Mouse (Mus musculus) neutrophil, adult 65 days (primary cell): ENCODE data around the gene Cfap157. TPM values are rescaled to one million over a fixed set of nuclear protein-coding genes. Genes with fewer than 3 reads are reported as not detected.

Experiments
- total RNA-seq: library from RNA; stranded (reverse); gene quantifications from 2 replicates; pipeline ENCODE4 v1.2.4, GENCODE M21; 2023

Gene Cfap157
- not detected in 2 replicates for total RNA-seq

GRCm38 (mm10) chr2:32784048-32784681, at the start of gene Cfap157:
Gene Cfap157, minus strand, starts transcription at chr2:32784428.

GRCm38 (mm10) chr2:32775359-32776074, 8.7 kb downstream of the Cfap157 start, which contains the start of the genes Ttc16 and Ptrh1:
Gene Ttc16, minus strand, starts transcription at chr2:32775633.
Gene Ptrh1, plus strand, starts transcription at chr2:32775786.

GRCm38 (mm10) chr2:32757056-32757845, 27.0 kb downstream of the Cfap157 start, which contains the start of gene Tor2a:
Gene Tor2a, plus strand, starts transcription at chr2:32757234.

GRCm38 (mm10) chr2:32740916-32741272, 43.3 kb downstream of the Cfap157 start, which contains the start of gene 6330409D20Rik:
Gene 6330409D20Rik, minus strand, starts transcription at chr2:32741016.

Other genes with a start within 250 kb of the Cfap157 start
- 16.6 and 20.7 TPM in 2 replicates for gene Fam102a, start 249.1 kb downstream of the Cfap157 start, total RNA-seq
- 45.4 and 46.0 TPM in 2 replicates for gene Dpm2, start 213.6 kb downstream of the Cfap157 start, total RNA-seq
- gene Pip5kl1, start 209.6 kb downstream of the Cfap157 start, total RNA-seq: 0.51 TPM in 1 of 2 replicates, not detected in the other
- not detected in 2 replicates for gene 9430097D07Rik, start 208.7 kb downstream of the Cfap157 start, total RNA-seq
- gene St6galnac4, start 197.3 kb downstream of the Cfap157 start, total RNA-seq: 17.9 and 21.5 TPM in 2 replicates
- gene St6galnac6, start 184.7 kb downstream of the Cfap157 start, total RNA-seq: 9.5 and 12.8 TPM in 2 replicates
- gene Ak1, start 162.7 kb downstream of the Cfap157 start, total RNA-seq: 0.60 TPM in 1 of 2 replicates, not detected in the other
- 5.4 and 6.0 TPM in 2 replicates for gene Eng, start 137.8 kb downstream of the Cfap157 start, total RNA-seq
- 3.9 and 6.7 TPM in 2 replicates for gene Fpgs, start 80.3 kb downstream of the Cfap157 start, total RNA-seq
- 186 and 243 TPM in 2 replicates for gene Cdk9, start 71.4 kb downstream of the Cfap157 start, total RNA-seq
- gene Sh2d3c, start 63.4 kb downstream of the Cfap157 start, total RNA-seq: 306 and 450 TPM in 2 replicates
- not detected in 2 replicates for gene 6330409D20Rik, start 43.4 kb downstream of the Cfap157 start, total RNA-seq
- gene Tor2a, start 27.2 kb downstream of the Cfap157 start, total RNA-seq: 15.4 and 20.8 TPM in 2 replicates
- not detected in 2 replicates for gene Ttc16, start 8.8 kb downstream of the Cfap157 start, total RNA-seq
- 0.69 and 1.9 TPM in 2 replicates for gene Ptrh1, start 8.6 kb downstream of the Cfap157 start, total RNA-seq
- 0.27 and 0.38 TPM in 2 replicates for gene Stxbp1, start 62.8 kb upstream of the Cfap157 start, total RNA-seq
- 29.3 and 49.7 TPM in 2 replicates for gene Fam129b, start 91.7 kb upstream of the Cfap157 start, total RNA-seq
- 84.6 and 94.8 TPM in 2 replicates for gene Rpl12, start 177.1 kb upstream of the Cfap157 start, total RNA-seq
- gene Lrsam1, start 177.2 kb upstream of the Cfap157 start, total RNA-seq: 46.4 and 75.7 TPM in 2 replicates
- 1.9 and 3.1 TPM in 2 replicates for gene Slc2a8, start 197.7 kb upstream of the Cfap157 start, total RNA-seq